Mouse (Mus musculus): ENCODE results near the gene Itpr1. TPM values are rescaled to one million over a fixed set of nuclear protein-coding genes. Genes with fewer than 3 reads are reported as not detected.

The Itpr1 gene
- polyA plus RNA-seq, 1 experiment from 2014 or later = 11.9 TPM

GRCm38 (mm10) chr6:108467597-108467996 lies 254.7 kb downstream of the Itpr1 start:
- no peak for ATAC-seq (ENCODE audit: insufficient number of reproducible peaks, insufficient read depth, low FRiP score, low TSS enrichment)

GRCm38 (mm10) chr6:108468226-108468825 lies 255.4 kb downstream of the Itpr1 start:
- Histone ChIP-seq H3K27ac (no peak overlapping the region), H3K36me3 (0 out of 2 replicates have a peak, but pooled peaks cover 3% of the 10 kb centered on the region), H3K4me3 (no peak overlapping the region), H3K4me2 (replicated peaks) (no peak overlapping the region), H3K9me3 (no peaks in the 10 kb centered on the region), H3K27me3 (no peaks in the 10 kb centered on the region), H3K4me1 (peaks cover 9% of the 10 kb centered on the region), H3K9ac (no peak overlapping the region)
- 24% methylated on average over 3 of the region's 3 CpGs for WGBS
- ATAC-seq (ENCODE audit: insufficient number of reproducible peaks, insufficient read depth, low FRiP score, low TSS enrichment) = no peak

More at GRCm38 (mm10) chr6:108467597-108467996, 254.7 kb downstream of the Itpr1 start:
- H3K36me3 ChIP-seq = no peaks in the 10 kb centered on the region
- H3K4me3 ChIP-seq = no peak overlapping the region
- no peaks in the 10 kb centered on the region for H3K27me3 ChIP-seq
- peaks cover 9% of the 10 kb centered on the region for H3K4me1 ChIP-seq
- H3K9me3 ChIP-seq = no peaks in the 10 kb centered on the region
- no peak overlapping the region for H3K4me2 ChIP-seq (replicated peaks)
- WGBS = 56% methylated on average over 6 of the region's 6 CpGs
- H3K9ac ChIP-seq = no peak overlapping the region
- no peak overlapping the region for H3K27ac ChIP-seq

- no peak overlapping the region for H3K9ac ChIP-seq
- WGBS = 85% methylated on average over 3 of the region's 3 CpGs
- H3K27ac ChIP-seq = no peak overlapping the region
- ATAC-seq (ENCODE audit: insufficient number of reproducible peaks, insufficient read depth, low FRiP score, low TSS enrichment) = no peak
- no peak overlapping the region for H3K4me2 ChIP-seq (replicated peaks)
- H3K4me3 ChIP-seq = no peak overlapping the region
- H3K4me1 ChIP-seq = peaks cover 9% of the 10 kb centered on the region
- H3K36me3 ChIP-seq = 0 out of 2 replicates have a peak, but pooled peaks cover 6% of the 10 kb centered on the region
- no peaks in the 10 kb centered on the region for H3K27me3 ChIP-seq
- no peaks in the 10 kb centered on the region for H3K9me3 ChIP-seq
Measured at GRCm38 (mm10) chr6:108471878-108472277, 259.0 kb downstream of the Itpr1 start.

- Histone ChIP-seq H3K36me3 (0 out of 2 replicates have a peak, but pooled peaks cover 6% of the 10 kb centered on the region), H3K27ac (no peak overlapping the region), H3K4me2 (replicated peaks) (no peak overlapping the region), H3K9me3 (no peaks in the 10 kb centered on the region), H3K4me1 (peaks cover 9% of the 10 kb centered on the region), H3K27me3 (no peaks in the 10 kb centered on the region), H3K9ac (no peak overlapping the region), H3K4me3 (no peak overlapping the region)
- 91% methylated on average over 3 of the region's 3 CpGs for WGBS
- no peak for ATAC-seq (ENCODE audit: insufficient number of reproducible peaks, insufficient read depth, low FRiP score, low TSS enrichment)
Measured at GRCm38 (mm10) chr6:108472748-108473147, 259.9 kb downstream of the Itpr1 start.

- no peak overlapping the region for H3K4me2 ChIP-seq (replicated peaks)
- 0 out of 2 replicates have a peak, but pooled peaks cover 11% of the 10 kb centered on the region for H3K36me3 ChIP-seq
- H3K27me3 ChIP-seq = no peaks in the 10 kb centered on the region
- H3K9ac ChIP-seq = no peak overlapping the region
- H3K4me1 ChIP-seq = no peaks in the 10 kb centered on the region
- WGBS = 84% methylated on average over 8 of the region's 8 CpGs
- ATAC-seq (ENCODE audit: insufficient number of reproducible peaks, insufficient read depth, low FRiP score, low TSS enrichment) = no peak
- H3K4me3 ChIP-seq = no peak overlapping the region
- no peaks in the 10 kb centered on the region for H3K9me3 ChIP-seq
- H3K27ac ChIP-seq = no peak overlapping the region
Measured at GRCm38 (mm10) chr6:108476797-108477235, 263.9 kb downstream of the Itpr1 start.

GRCm38 (mm10) chr6:108477602-108478001 lies 264.7 kb downstream of the Itpr1 start:
- Histone ChIP-seq H3K4me3 (no peak overlapping the region), H3K4me1 (no peaks in the 10 kb centered on the region), H3K9me3 (no peaks in the 10 kb centered on the region), H3K27me3 (no peaks in the 10 kb centered on the region), H3K27ac (no peak overlapping the region), H3K4me2 (replicated peaks) (no peak overlapping the region), H3K9ac (no peak overlapping the region), H3K36me3 (0 out of 2 replicates have a peak, but pooled peaks cover 11% of the 10 kb centered on the region)
- WGBS = 82% methylated on average over 6 of the region's 6 CpGs
- no peak for ATAC-seq (ENCODE audit: insufficient number of reproducible peaks, insufficient read depth, low FRiP score, low TSS enrichment)

- 87% methylated on average over 4 of the region's 4 CpGs for WGBS
- Histone ChIP-seq H3K9me3 (no peaks in the 10 kb centered on the region), H3K4me1 (no peaks in the 10 kb centered on the region), H3K27ac (no peak overlapping the region), H3K9ac (no peak overlapping the region), H3K4me3 (no peak overlapping the region), H3K4me2 (replicated peaks) (no peak overlapping the region), H3K27me3 (no peaks in the 10 kb centered on the region), H3K36me3 (peaks cover 10% of the 10 kb centered on the region; the same call in 1 of the 2 replicates)
- ATAC-seq (ENCODE audit: insufficient number of reproducible peaks, insufficient read depth, low FRiP score, low TSS enrichment) = no peak
Measured at GRCm38 (mm10) chr6:108481190-108481589, 268.3 kb downstream of the Itpr1 start.

- Histone ChIP-seq H3K4me3 (no peak overlapping the region), H3K4me1 (no peaks in the 10 kb centered on the region), H3K27me3 (no peaks in the 10 kb centered on the region), H3K4me2 (replicated peaks) (no peak overlapping the region), H3K36me3 (peaks cover 10% of the 10 kb centered on the region; the same call in 1 of the 2 replicates), H3K9me3 (no peaks in the 10 kb centered on the region), H3K9ac (no peak overlapping the region), H3K27ac (no peak overlapping the region)
- 89% methylated on average over 5 of the region's 5 CpGs for WGBS
- ATAC-seq (ENCODE audit: insufficient number of reproducible peaks, insufficient read depth, low FRiP score, low TSS enrichment) = no peak
Measured at GRCm38 (mm10) chr6:108482464-108482863, 269.6 kb downstream of the Itpr1 start.

- Histone ChIP-seq H3K27ac (no peak overlapping the region), H3K9me3 (no peaks in the 10 kb centered on the region), H3K9ac (no peak overlapping the region), H3K4me1 (no peaks in the 10 kb centered on the region), H3K36me3 (peaks cover 9% of the 10 kb centered on the region; the same call in 1 of the 2 replicates), H3K27me3 (no peaks in the 10 kb centered on the region), H3K4me2 (replicated peaks) (no peak overlapping the region), H3K4me3 (no peak overlapping the region)
- 81% methylated on average over 7 of the region's 7 CpGs for WGBS
- ATAC-seq (ENCODE audit: insufficient number of reproducible peaks, insufficient read depth, low FRiP score, low TSS enrichment) = no peak
Measured at GRCm38 (mm10) chr6:108486212-108486992, 273.5 kb downstream of the Itpr1 start.

- Histone ChIP-seq H3K9ac (no peak overlapping the region), H3K9me3 (no peaks in the 10 kb centered on the region), H3K36me3 (peaks cover 9% of the 10 kb centered on the region; the same call in 1 of the 2 replicates), H3K4me1 (no peaks in the 10 kb centered on the region), H3K4me2 (replicated peaks) (no peak overlapping the region), H3K27ac (no peak overlapping the region), H3K4me3 (no peak overlapping the region), H3K27me3 (no peaks in the 10 kb centered on the region)
- ATAC-seq (ENCODE audit: insufficient number of reproducible peaks, insufficient read depth, low FRiP score, low TSS enrichment) = no peak
- 68% methylated on average over 10 of the region's 10 CpGs for WGBS
Measured at GRCm38 (mm10) chr6:108487300-108487835, 274.5 kb downstream of the Itpr1 start.

- Histone ChIP-seq H3K36me3 (peaks cover 9% of the 10 kb centered on the region; the same call in 1 of the 2 replicates), H3K9ac (no peak overlapping the region), H3K27me3 (no peaks in the 10 kb centered on the region), H3K4me3 (no peak overlapping the region), H3K27ac (no peak overlapping the region), H3K4me1 (no peaks in the 10 kb centered on the region), H3K9me3 (no peaks in the 10 kb centered on the region), H3K4me2 (replicated peaks) (no peak overlapping the region)
- 84% methylated on average over 5 of the region's 5 CpGs for WGBS
- no peak for ATAC-seq (ENCODE audit: insufficient number of reproducible peaks, insufficient read depth, low FRiP score, low TSS enrichment)
Measured at GRCm38 (mm10) chr6:108488250-108488649, 275.4 kb downstream of the Itpr1 start.
